Mouse (Mus musculus): ENCODE data around the gene Cog1.
"Not testable (repeated sequence)": the region's sequence is repeated elsewhere in the genome, so short reads cannot be mapped to it uniquely, and the experiment has no call there.

Cog1 gene

GRCm38 (mm10) chr11:113633398-113633797 is 15.6 kb upstream of the Cog1 start:
- DNase-seq = no peak

GRCm38 (mm10) chr11:113634699-113635121 is 14.3 kb upstream of the Cog1 start:
- no peak for DNase-seq

- no peak for DNase-seq
These were observed 10.3 kb upstream of the Cog1 start for GRCm38 (mm10) chr11:113638680-113639079.

- no peak for DNase-seq
These were observed 3.8 kb upstream of the Cog1 start for GRCm38 (mm10) chr11:113645181-113645580.

- peak; percentile 83 for DNase-seq
These were observed 817 bp upstream of the Cog1 start for GRCm38 (mm10) chr11:113648152-113648551.

GRCm38 (mm10) chr11:113649353-113650210 is 613 bp downstream of the Cog1 start, which contains the start of gene Slc39a11:
Gene Slc39a11 (minus strand): TSS chr11:113650079.
- DNase-seq = peak; percentile 72

GRCm38 (mm10) chr11:113651206-113651906 is 2.4 kb downstream of the Cog1 start:
- DNase-seq = peak; percentile 73

- DNase-seq = peak; percentile 75
These were observed 2.9 kb downstream of the Cog1 start for GRCm38 (mm10) chr11:113651907-113652273.

GRCm38 (mm10) chr11:113652516-113652915 is 3.5 kb downstream of the Cog1 start:
- no peak for DNase-seq

GRCm38 (mm10) chr11:113654105-113654504 is 5.1 kb downstream of the Cog1 start:
- no peak for DNase-seq

- peak; percentile 50 for DNase-seq
These were observed 5.7 kb downstream of the Cog1 start for GRCm38 (mm10) chr11:113654561-113655270.

GRCm38 (mm10) chr11:113656511-113656932 is 7.6 kb downstream of the Cog1 start:
- DNase-seq = peak; percentile 98

- DNase-seq = no peak
These were observed 8.3 kb downstream of the Cog1 start for GRCm38 (mm10) chr11:113657221-113657620.

GRCm38 (mm10) chr11:113658319-113658718 is 9.3 kb downstream of the Cog1 start:
- DNase-seq = peak; percentile 45

- DNase-seq = no peak
These were observed 9.8 kb downstream of the Cog1 start for GRCm38 (mm10) chr11:113658763-113659162.

GRCm38 (mm10) chr11:113660213-113660612 is 11.2 kb downstream of the Cog1 start:
- DNase-seq = not testable (repeated sequence)

GRCm38 (mm10) chr11:113660940-113661339 is 12.0 kb downstream of the Cog1 start:
- DNase-seq = peak; percentile 60

- DNase-seq = peak; percentile 42
These were observed 12.9 kb downstream of the Cog1 start for GRCm38 (mm10) chr11:113661835-113662351.

GRCm38 (mm10) chr11:113664279-113664678 is 15.3 kb downstream of the Cog1 start:
- no peak for DNase-seq

- DNase-seq = no peak
These were observed 17.2 kb downstream of the Cog1 start for GRCm38 (mm10) chr11:113666205-113666604.

- DNase-seq = peak; percentile 39
These were observed 17.7 kb downstream of the Cog1 start for GRCm38 (mm10) chr11:113666648-113667047.

GRCm38 (mm10) chr11:113667122-113667521 is 18.2 kb downstream of the Cog1 start:
- no peak for DNase-seq

GRCm38 (mm10) chr11:113667704-113668103 is 18.7 kb downstream of the Cog1 start:
- no peak for DNase-seq
